Mouse (Mus musculus): ENCODE measurements around the gene Col9a1.

Col9a1 gene

DNA sequence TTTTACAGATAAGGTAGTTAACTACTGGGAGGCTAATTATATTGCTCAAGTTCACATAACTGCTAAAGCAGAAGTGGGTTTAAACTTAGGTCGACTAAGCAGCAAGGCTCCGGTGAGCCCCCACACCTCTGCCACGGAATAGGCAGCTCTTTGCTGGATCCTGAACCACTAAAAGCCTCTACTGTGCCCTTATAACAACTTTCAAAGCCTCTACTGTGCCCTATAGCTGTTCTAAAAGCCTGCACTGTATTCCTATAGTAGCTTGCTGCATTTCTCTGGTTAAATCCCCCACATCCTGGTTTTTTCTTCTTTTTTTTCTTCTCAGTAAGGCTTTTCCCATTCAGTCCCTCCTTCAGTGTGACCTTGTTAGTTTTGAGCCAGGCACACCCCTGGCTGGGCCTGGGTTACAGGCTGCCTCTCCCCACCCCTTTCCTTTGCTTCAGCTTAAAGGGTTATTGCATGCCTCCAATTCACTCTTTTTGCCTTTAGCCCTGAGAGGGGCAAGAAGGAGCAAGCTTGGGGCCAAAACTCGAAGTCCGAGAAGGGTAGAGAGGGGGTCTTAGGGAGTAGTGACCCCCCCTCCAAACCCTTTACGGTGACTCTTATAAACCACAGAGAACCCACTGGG, at the start of gene Col9a1:
TSS of gene Col9a1 (plus strand) at position 387 of the 628 bp plus-strand sequence.
- DNase-seq (ENCODE audit: low spot score in 2 of 2), result no peak

DNA sequence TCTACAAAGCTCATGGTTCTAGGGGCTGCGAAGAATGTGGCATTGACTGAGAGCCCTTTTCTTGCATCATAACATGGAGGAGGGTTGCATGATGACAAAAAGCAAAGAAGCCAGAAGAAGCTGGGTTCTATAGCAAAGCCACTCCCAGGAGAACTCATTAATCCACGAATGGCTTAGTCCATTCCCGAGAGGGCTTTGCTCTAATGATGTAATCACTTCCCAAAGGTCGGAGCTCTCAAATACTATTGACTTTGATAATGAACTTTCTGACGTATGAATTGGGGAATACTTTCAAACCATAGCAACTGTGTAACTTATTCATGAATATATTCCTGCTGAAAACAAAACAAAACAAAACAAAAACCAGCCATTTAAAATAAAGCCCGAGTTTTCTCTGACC, 49.5 kb upstream of the Col9a1 start:
- DNase-seq (ENCODE audit: low spot score in 2 of 2), result no peak

DNA sequence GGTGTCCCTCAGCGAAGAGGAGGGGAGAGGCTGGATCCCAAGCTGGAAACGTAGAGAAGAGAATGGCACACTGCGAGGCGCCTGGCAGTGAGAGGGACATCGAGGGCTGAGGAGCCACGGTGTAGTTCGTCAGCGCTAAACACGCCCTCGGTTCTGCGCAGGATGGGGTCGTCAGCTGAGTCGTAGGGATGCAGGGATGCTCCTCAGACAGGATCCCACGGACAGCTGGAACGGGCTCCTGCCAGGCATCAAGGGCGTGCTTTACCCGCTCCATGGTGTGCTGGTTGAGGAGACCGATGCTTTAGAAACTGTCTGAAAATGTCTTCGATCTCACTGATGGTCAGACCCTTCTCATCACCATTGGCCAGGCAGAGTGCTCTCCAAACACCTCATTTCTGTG, 43.6 kb upstream of the Col9a1 start:
- DNase-seq (ENCODE audit: low spot score in 2 of 2), result no peak

- no peak for DNase-seq (ENCODE audit: low spot score in 2 of 2)
These were observed 42.6 kb upstream of the Col9a1 start for GRCm38 (mm10) chr1:24134792-24135191.

- peak; percentile 7 to 48 for DNase-seq (ENCODE audit: low spot score in 2 of 2)
These were observed 40.3 kb upstream of the Col9a1 start for GRCm38 (mm10) chr1:24137133-24137532.

GRCm38 (mm10) chr1:24140555-24140954, 36.9 kb upstream of the Col9a1 start:
- DNase-seq (ENCODE audit: low spot score in 2 of 2), result no peak

DNA sequence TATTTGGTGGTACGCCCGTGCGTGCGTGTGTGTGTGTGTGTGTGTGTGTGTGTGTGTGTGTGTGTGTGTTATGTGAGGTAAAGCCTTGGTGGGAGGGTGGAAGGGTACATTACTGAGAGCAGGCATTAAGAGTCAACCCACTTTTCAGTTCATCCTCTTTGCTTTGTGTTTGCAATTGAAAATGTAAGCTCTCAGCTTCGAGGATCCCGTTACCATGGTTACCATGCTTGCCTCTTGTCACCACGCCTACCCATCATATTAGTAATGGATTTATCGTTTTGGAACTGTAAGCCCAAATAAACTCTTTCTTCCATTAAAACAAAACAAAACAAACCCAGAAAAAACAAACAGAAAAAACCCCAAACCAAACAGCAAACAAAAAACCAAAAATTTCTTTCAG, 33.9 kb upstream of the Col9a1 start:
- no peak for DNase-seq (ENCODE audit: low spot score in 2 of 2)

GRCm38 (mm10) chr1:24157751-24158150, 19.7 kb upstream of the Col9a1 start:
- no peak for DNase-seq (ENCODE audit: low spot score in 2 of 2)

- no peak for DNase-seq (ENCODE audit: low spot score in 2 of 2)
These were observed 8.0 kb upstream of the Col9a1 start for GRCm38 (mm10) chr1:24169410-24169809.

DNA sequence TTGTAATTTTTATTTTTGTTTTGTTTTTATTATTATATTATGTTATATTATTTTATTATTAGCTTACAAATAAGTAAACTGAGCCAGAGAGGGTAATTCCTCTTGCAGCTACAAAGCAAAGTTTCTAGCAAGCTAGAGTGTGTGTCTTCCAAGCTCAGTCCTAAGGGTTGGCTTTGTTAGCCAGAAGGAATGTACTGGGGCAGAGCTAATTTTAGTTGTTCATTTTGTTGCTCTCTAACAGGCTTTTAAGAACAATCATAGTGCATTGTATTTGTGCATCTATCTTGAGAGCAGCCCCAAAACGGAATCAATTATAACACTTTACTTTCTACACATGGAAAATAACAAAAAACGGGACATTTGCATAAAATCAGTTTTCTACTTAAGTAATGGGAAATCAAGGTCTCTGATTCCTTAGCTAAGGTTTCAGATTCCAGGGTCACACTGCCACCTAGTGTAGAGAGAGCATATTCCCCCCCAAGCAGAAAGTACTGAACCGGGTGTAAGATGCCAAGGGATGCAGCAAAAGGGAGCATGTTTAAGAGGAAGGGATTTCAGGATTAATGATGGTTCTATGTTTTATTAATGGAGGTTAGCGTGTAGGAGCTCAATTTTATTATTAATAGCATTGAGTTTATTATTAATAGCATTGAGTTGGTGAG, 6.1 kb upstream of the Col9a1 start:
- DNase-seq (ENCODE audit: low spot score in 2 of 2), result peak in 1 of 2 experiments; percentile 18

GRCm38 (mm10) chr1:24171898-24172297, 5.5 kb upstream of the Col9a1 start:
- no peak for DNase-seq (ENCODE audit: low spot score in 2 of 2)

DNA sequence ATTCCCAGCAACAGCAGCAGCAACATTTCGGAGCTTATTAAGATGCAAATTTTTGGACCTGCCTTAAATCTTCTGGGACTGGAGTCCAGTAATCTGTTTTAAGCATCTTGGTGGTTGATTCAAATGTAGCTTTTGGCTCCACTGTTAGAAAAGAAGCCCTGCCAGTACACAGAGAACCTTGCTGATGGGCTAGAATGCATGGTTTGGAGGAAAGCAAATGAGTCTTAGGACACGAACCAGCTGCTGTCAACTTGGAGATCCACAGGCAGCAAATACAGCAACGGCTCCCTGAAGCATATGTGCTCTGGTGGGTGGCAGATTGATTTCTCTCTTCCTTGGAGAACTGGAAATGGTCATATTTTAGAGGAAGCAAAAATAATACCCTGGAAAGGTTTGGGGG, 4.8 kb upstream of the Col9a1 start:
- no peak for DNase-seq (ENCODE audit: low spot score in 2 of 2)

- no peak for DNase-seq (ENCODE audit: low spot score in 2 of 2)
These were observed 1.6 kb upstream of the Col9a1 start for GRCm38 (mm10) chr1:24175761-24176160.

- no peak for DNase-seq (ENCODE audit: low spot score in 2 of 2)
These were observed 2.4 kb downstream of the Col9a1 start for GRCm38 (mm10) chr1:24179856-24180255.

DNA sequence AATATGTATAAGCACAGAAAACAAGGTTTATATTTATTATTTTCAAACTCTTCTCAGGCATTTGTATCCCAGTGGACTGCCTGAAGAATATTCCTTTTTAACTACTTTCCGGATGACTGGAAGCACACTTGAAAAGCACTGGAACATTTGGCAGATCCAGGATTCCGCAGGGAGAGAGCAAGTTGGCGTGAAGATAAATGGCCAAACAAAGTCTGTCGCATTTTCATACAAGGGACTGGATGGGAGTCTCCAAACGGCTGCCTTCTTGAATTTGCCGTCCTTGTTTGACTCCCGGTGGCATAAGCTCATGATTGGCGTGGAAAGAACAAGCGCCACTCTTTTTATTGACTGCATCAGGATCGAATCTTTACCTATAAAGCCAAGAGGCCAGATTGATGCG, 7.6 kb downstream of the Col9a1 start:
- no peak for DNase-seq (ENCODE audit: low spot score in 2 of 2)

DNA sequence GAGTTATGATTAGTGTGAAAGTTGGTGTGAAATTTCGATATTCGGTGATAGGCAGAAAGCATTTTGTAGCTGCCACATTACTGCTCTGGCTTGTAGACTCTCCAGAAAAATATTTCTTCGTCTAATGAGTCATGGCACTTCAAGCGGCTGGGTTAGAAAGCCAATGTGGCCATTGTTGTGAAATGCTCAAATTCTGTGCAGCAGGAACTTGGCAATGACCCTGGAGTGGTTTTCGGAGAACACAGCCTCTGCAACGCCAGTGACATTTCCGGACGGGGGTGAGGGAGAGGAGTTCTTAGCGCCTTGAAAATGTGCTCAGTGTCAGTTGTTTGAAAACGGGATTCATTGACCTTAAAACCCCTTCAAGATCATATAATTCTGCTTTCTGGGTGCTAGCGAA, 9.6 kb downstream of the Col9a1 start:
- DNase-seq (ENCODE audit: low spot score in 2 of 2), result no peak

DNA sequence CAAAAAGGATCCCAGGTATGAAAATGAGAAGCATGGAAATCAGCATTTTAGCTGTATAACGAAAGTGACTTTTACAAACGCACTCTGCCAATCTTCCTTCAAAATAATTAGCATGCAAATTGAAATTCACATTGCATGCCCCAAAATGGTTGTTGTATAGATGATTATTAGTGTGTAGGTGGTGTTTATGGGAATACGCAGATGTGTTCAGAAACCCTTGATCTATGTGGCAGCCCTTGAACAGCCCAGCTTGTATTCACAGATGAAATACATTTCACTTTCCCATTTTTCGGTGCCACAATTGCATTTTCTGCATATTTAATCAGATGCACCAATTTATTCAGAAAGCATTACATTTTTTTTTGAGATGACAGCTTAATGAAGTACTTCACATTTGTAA, 14.3 kb downstream of the Col9a1 start:
- DNase-seq (ENCODE audit: low spot score in 2 of 2), result no peak

GRCm38 (mm10) chr1:24194111-24194510, 16.7 kb downstream of the Col9a1 start:
- no peak for DNase-seq (ENCODE audit: low spot score in 2 of 2)

DNA sequence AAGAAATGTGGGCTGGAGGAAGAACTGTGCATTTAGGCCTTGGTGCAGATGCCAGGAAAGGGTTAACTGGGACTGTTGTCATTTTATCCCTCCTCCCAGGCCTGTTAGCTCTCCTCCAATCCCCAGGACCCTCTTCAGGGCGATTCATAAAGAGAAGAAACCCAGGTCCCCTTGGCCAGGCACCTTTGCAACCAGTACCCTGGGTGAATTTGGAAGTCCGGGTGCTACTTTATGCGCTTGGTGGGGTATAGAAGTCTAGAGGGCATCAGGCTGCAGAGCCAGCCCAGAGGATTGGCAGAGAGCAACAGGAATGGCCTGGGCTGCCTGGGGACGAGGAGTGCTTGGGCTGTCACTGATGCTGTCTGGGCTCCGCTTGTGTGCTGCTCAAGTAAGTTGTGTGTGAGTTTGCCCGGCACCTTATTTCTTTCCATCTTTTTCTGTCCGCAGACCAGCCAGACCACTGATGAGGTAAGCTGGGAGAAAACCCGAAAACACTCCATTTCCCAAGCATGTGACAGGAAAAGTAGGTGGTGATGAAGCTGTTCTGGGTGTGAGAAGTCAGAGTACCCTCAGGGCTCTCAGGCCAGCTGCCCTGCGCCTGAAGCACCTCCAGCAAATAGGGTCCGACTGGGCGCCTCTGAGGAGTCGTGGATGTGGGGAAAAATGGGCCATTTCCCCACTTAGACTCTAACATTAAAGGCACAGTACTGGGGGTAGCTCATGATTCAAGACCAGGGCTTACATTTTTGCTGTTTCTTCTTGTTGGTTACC, 17.8 kb downstream of the Col9a1 start:
- no peak for DNase-seq (ENCODE audit: low spot score in 2 of 2)

GRCm38 (mm10) chr1:24195951-24196517, 18.6 kb downstream of the Col9a1 start:
- no peak for DNase-seq (ENCODE audit: low spot score in 2 of 2)

DNA sequence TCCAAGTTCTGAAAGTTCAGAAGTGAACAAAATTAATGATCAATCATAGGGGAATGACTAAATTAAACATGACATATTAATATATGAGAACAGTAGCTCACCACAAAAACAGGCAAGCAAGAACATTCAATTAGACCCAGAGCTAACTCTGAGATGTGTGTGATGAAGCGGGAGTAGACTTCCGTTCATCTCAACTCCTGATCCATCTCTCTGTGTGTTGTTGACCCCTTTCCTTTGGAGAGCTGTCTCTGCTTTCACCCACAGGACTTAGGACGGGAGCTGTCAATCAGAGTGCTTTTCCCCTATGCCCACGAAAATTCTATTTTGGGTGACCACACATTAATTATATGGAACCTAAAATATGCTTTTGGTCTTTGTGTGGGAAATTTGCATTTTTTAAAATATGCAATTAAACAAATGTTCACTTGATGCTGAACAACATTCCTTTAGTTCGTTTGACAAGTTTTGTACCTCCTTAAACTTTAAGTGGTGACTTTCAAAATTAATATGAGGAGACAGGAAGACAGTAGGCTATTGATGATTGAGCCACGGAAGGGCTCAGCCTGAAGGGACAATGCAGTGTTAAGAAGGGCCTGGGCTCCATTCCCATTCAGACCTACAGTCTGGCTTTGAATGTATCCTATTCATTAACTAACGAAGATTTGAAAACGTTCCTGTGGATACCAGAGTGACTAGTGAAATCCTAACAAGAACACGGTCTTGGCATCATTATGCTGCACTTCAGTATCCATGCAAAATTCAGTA, 34.4 kb downstream of the Col9a1 start:
- no peak for DNase-seq (ENCODE audit: low spot score in 2 of 2)

DNA sequence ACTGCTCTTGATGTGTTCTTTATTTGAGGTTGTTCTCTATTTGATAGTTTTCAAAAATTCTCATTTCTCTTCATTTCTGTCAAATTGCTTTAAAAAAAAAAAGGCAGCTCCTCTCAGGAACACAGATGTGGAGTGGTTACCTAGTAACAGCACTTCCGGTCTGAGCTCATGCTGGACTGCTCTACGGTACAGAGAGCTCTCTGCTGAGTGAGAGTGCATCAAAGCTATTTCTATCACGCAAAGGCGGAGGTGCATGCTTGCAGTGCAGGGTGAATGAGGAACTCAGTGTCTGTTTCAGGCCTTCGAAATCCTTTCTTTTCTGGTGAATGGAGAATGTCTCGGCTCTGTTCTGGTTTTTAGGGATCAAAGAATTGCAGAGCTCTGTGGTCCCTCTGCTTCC, 41.6 kb downstream of the Col9a1 start:
- no peak for DNase-seq (ENCODE audit: low spot score in 2 of 2)

Measured in spleen, postnatal 10 days (tissue).